ENCODE assay signal across 11 mouse cellular contexts in genomic region chr13:112188313-112188712, GRCm38 (mm10).
DNase-seq lines count a peak whose midpoint lies in the region; ATAC-seq and TF ChIP-seq lines count a peak whose summit lies in the region.
"Had no signal": no experiment of that assay in that cellular context is flagged by ENCODE, and none has a peak within 500 bp of the region (broad histone marks: within the 10 kb centered on the region; RNA-seq: fewer than 3 reads in every experiment).

No protein-coding gene starts in this region.

- TF ChIP-seq CTCF in heart, adult 2 months (IDR thresholded peaks at IDR 0.05): no peak
- TF ChIP-seq CTCF in kidney, postnatal 0 days (IDR thresholded peaks at IDR 0.05; ENCODE audit: low read depth): no peak

- no peak for TF ChIP-seq POLR2A in heart, adult 2 months (IDR thresholded peaks at IDR 0.05; ENCODE audit: insufficient read depth, low read depth, low read length)

- TF ChIP-seq EP300 in heart, adult 2 months (IDR thresholded peaks at IDR 0.05; ENCODE audit: insufficient read depth, low read depth, low read length): peak; percentile 64

- H3K4me1 ChIP-seq in heart, adult 2 months (ENCODE audit: control insufficient read depth, insufficient read depth, low read length): peaks cover 3% of the 10 kb centered on the region
- peaks cover 18% of the 10 kb centered on the region for H3K4me1 ChIP-seq in kidney, postnatal 0 days (replicated peaks; ENCODE audit: insufficient read depth, low read length)
- peaks cover 3% of the 10 kb centered on the region; the same call in 1 of the 2 replicates for H3K4me1 ChIP-seq in forebrain, embryonic 15.5 days

- H3K27me3 ChIP-seq in heart, adult 2 months (ENCODE audit: control insufficient read depth, insufficient read depth, low read length): no peaks in the 10 kb centered on the region
- no peaks in the 10 kb centered on the region for H3K27me3 ChIP-seq in kidney, postnatal 0 days (ENCODE audit: insufficient read depth, low read length)
- peaks cover 3% of the 10 kb centered on the region; the same call in 1 of the 2 replicates for H3K27me3 ChIP-seq in forebrain, embryonic 15.5 days
- H3K27me3 ChIP-seq: embryonic facial prominence, embryonic 12.5 days; limb, embryonic 12.5 days had no signal

- WGBS in heart, adult 2 months: 41% methylated on average over 7 of the region's 7 CpGs
- WGBS in kidney, postnatal 0 days: 46% methylated on average over 7 of the region's 7 CpGs
- 82% methylated on average over 7 of the region's 7 CpGs for WGBS in forebrain, embryonic 15.5 days

- H3K79me2 ChIP-seq in heart, adult 2 months (replicated peaks; ENCODE audit: control insufficient read depth, insufficient read depth, low read length): no peaks in the 10 kb centered on the region

- H3K36me3 ChIP-seq in heart, adult 2 months (ENCODE audit: control insufficient read depth, insufficient read depth, low read length): no peaks in the 10 kb centered on the region
- H3K36me3 ChIP-seq in kidney, postnatal 0 days (ENCODE audit: insufficient read depth, low read length): no peaks in the 10 kb centered on the region
- no peaks in the 10 kb centered on the region for H3K36me3 ChIP-seq in forebrain, embryonic 15.5 days
- H3K36me3 ChIP-seq: embryonic facial prominence, embryonic 12.5 days; G1E; limb, embryonic 12.5 days had no signal

- H3K4me3 ChIP-seq in heart, adult 2 months: no peak overlapping the region
- no peak overlapping the region for H3K4me3 ChIP-seq in kidney, postnatal 0 days (replicated peaks; ENCODE audit: low read depth, low read length)
- no peak overlapping the region for H3K4me3 ChIP-seq in forebrain, embryonic 15.5 days
- H3K4me3 ChIP-seq: embryonic facial prominence, embryonic 12.5 days; limb, embryonic 12.5 days had no signal

- H3K9me3 ChIP-seq in kidney, postnatal 0 days (replicated peaks; ENCODE audit: low read length): no peaks in the 10 kb centered on the region
- no peaks in the 10 kb centered on the region for H3K9me3 ChIP-seq in forebrain, embryonic 15.5 days
- H3K9me3 ChIP-seq: embryonic facial prominence, embryonic 12.5 days; G1E; limb, embryonic 12.5 days had no signal

- ATAC-seq in kidney, postnatal 0 days (replicated peaks; ENCODE audit: low FRiP score, low read depth): no peak
- ATAC-seq in inflammation-experienced regulatory T-cells, adult 6 months: no peak
- ATAC-seq in forebrain, embryonic 15.5 days (replicated peaks): no peak

- H3K9ac ChIP-seq in heart, adult 2 months (ENCODE audit: low read depth, low read length): no peak overlapping the region
- H3K9ac ChIP-seq in kidney, postnatal 0 days (ENCODE audit: low read depth, low read length): no peak overlapping the region
- no peak overlapping the region for H3K9ac ChIP-seq in forebrain, embryonic 15.5 days (replicated peaks)
- H3K9ac ChIP-seq: embryonic facial prominence, embryonic 12.5 days; limb, embryonic 12.5 days had no signal

- DNase-seq in urinary bladder, postnatal 14 days (ENCODE audit: low spot score): peak; percentile 52
- no peak for DNase-seq in urinary bladder, postnatal 25 days (ENCODE audit: low spot score)
- DNase-seq in heart, adult 2 months: peak; percentile 46 to 78
- no peak for DNase-seq in kidney, postnatal 0 days (ENCODE audit: low spot score)
- DNase-seq in natural killer cell, adult 2 months (ENCODE audit: low spot score in 2 of 2): no peak
- no peak for DNase-seq in embryo, embryonic 11 days

- peak overlapping the region; percentile 74 for H3K27ac ChIP-seq in heart, adult 2 months
- peak overlapping the region; percentile 77; the same call in 1 of the 2 replicates for H3K27ac ChIP-seq in kidney, postnatal 0 days
- H3K27ac ChIP-seq in forebrain, embryonic 15.5 days (replicated peaks): no peak overlapping the region
- H3K27ac ChIP-seq: embryonic facial prominence, embryonic 12.5 days; limb, embryonic 12.5 days had no signal

- H3K4me2 ChIP-seq in kidney, postnatal 0 days (ENCODE audit: low read length): no peak overlapping the region
- no peak overlapping the region for H3K4me2 ChIP-seq in forebrain, embryonic 15.5 days (replicated peaks)
- H3K4me2 ChIP-seq: embryonic facial prominence, embryonic 12.5 days; limb, embryonic 12.5 days had no signal

- intact Hi-C loops in heart, adult 2 months (cut with DNase I): loop anchor here (5.0 kb wide), 1 partner anchor 64 kb away; no protein-coding TSS in a partner anchor

Comparison
In these comparisons a context has a peak if more than half of its experiments do, and no peak if none do; other contexts are left out.
1. DNase-seq: peak in urinary bladder, postnatal 14 days (single experiment) and heart, adult 2 months (2 of 2); none in urinary bladder, postnatal 25 days (single experiment), kidney, postnatal 0 days (single experiment), natural killer cell, adult 2 months (0 of 2) and embryo, embryonic 11 days (single experiment).